Mouse (Mus musculus) neural tube, embryonic 11.5 days (tissue): ENCODE data around the gene Map3k14. TPM values are rescaled to one million over a fixed set of nuclear protein-coding genes. Genes with fewer than 3 reads are reported as not detected.

Source experiments
- ATAC-seq: fragments of 200-750 bp; cut with Nextera tagmentation; 2 replicates; pipeline ENCODE4 v1.8.0; 2017; ENCODE audit warnings: moderate number of reproducible peaks, mild to moderate bottlenecking, moderate TSS enrichment, moderate library complexity; ENCODE audit not compliant: insufficient read depth, low FRiP score, low TSS enrichment
- DNase-seq: peaks from one replicate; pipeline ENCODE4 v3.0.0-alpha.2; 2015; ENCODE audit warnings: low spot score
- H3K27ac ChIP-seq: fragments of 300-500 bp; sonication (generic); 2 replicates; pipeline ENCODE4 v1.5.1; 2014; ENCODE audit warnings: low read depth, mild to moderate bottlenecking, low read length
- H3K27me3 ChIP-seq: fragments of 300-500 bp; sonication (generic); 2 replicates; pipeline ENCODE4 v1.6.1; 2014; ENCODE audit warnings: mild to moderate bottlenecking, low read length, mixed read lengths; ENCODE audit not compliant: control insufficient read depth, insufficient read depth
- H3K36me3 ChIP-seq: fragments of 300-500 bp; sonication (generic); 2 replicates; pipeline ENCODE4 v1.6.1; 2014; ENCODE audit warnings: mild to moderate bottlenecking, low read length, moderate library complexity, mixed read lengths; ENCODE audit not compliant: control insufficient read depth, insufficient read depth
- H3K4me1 ChIP-seq: fragments of 300-500 bp; sonication (generic); 2 replicates; pipeline ENCODE4 v1.6.1; 2014; ENCODE audit warnings: low read length, mixed read lengths; ENCODE audit not compliant: control insufficient read depth, insufficient read depth
- H3K4me2 ChIP-seq: fragments of 300-500 bp; sonication (generic); 2 replicates; pipeline ENCODE4 v1.6.1; 2014; ENCODE audit warnings: low read depth, mild to moderate bottlenecking, moderate library complexity
- H3K4me3 ChIP-seq: fragments of 300-500 bp; sonication (generic); 2 replicates; pipeline ENCODE4 v1.5.1; 2014; ENCODE audit warnings: low read depth, low read length
- H3K9ac ChIP-seq: fragments of 300-500 bp; sonication (generic); 2 replicates; pipeline ENCODE4 v1.6.1; 2014; ENCODE audit warnings: mild to moderate bottlenecking, low read length
- H3K9me3 ChIP-seq: fragments of 300-500 bp; sonication (generic); 2 replicates; pipeline ENCODE4 v1.6.1; 2016; ENCODE audit warnings: low read length; ENCODE audit not compliant: control insufficient read depth
- WGBS: fragments of 180-500 bp; shearing (Covaris S2); extraction: QIAGEN DNeasy Blood & Tissue Kit; methylation state at CpG from one replicate; pipeline ENCODE4 v1.1.7; 2014; 5-methylcytosine and 5-hydroxymethylcytosine counted together
- polyA plus RNA-seq: library from polyadenylated mRNA; unstranded; fragments of >200 nt; fragmentation: Nextera tagmentation; extraction: Ambion mirVana; gene quantifications from 2 replicates; pipeline ENCODE4 v1.2.1, GENCODE M21; 2014

The Map3k14 gene
- polyA plus RNA-seq, 1 experiment from 2014 or later = 2.5 TPM

GRCm38 (mm10) chr11:103218517-103218901 is 48.8 kb downstream of the Map3k14 start:
- Histone ChIP-seq H3K27ac (no peak overlapping the region), H3K4me1 (no peaks in the 10 kb centered on the region), H3K4me3 (peak overlapping the region; percentile 41), H3K9ac (peak overlapping the region; percentile 62), H3K27me3 (0 out of 2 replicates have a peak, but pooled peaks cover 7% of the 10 kb centered on the region), H3K4me2 (peak overlapping the region; percentile 94), H3K36me3 (no peaks in the 10 kb centered on the region), H3K9me3 (no peaks in the 10 kb centered on the region)
- ATAC-seq (0 out of 2 replicates have a peak, but pooled peaks have one; percentile 6), DNase-seq (no peak)
- 32% methylated on average over 6 of the region's 6 CpGs for WGBS

GRCm38 (mm10) chr11:103217790-103218516 is 49.3 kb downstream of the Map3k14 start, which contains the start of gene Spata32:
Gene Spata32, minus strand, starts transcription at chr11:103218432.
- peak; percentile 71 for ATAC-seq
- Histone ChIP-seq H3K27me3 (0 out of 2 replicates have a peak, but pooled peaks cover 7% of the 10 kb centered on the region), H3K27ac (no peak within 1 kb of the TSS), H3K4me3 (peak within 1 kb of the TSS; percentile 41), H3K4me1 (no peaks in the 10 kb centered on the region), H3K36me3 (no peaks in the 10 kb centered on the region), H3K9ac (peak within 1 kb of the TSS; percentile 62), H3K4me2 (peak within 1 kb of the TSS; percentile 94), H3K9me3 (no peaks in the 10 kb centered on the region)
- peak; percentile 63 for DNase-seq
- WGBS = under 1% methylated on average over 45 of the region's 45 CpGs

DNA sequence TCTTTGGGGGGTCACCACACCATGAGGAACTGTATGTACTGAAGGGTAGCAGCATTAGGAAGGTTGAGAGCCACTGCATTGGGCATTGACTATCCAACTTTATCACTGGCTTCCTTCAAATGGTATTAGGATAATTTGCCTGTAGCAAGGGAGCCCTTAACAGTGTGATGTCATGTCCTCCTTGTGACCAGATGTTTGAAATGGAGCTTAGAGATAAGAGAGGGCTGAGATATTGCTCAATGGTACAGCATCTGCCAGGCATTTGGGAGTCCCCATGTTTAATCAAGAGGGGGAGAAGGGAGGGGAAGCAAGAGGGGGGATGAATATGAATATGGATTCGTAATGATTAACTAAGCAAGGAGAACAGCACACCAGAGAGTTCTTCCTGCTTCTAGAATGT is 51.9 kb downstream of the Map3k14 start:
- H3K4me1 ChIP-seq = no peaks in the 10 kb centered on the region
- H3K4me2 ChIP-seq = no peak overlapping the region
- no peak overlapping the region for H3K27ac ChIP-seq
- H3K9ac ChIP-seq = no peak overlapping the region
- H3K4me3 ChIP-seq = no peak overlapping the region
- H3K9me3 ChIP-seq = no peaks in the 10 kb centered on the region
- 91% methylated on average over 1 of the region's 1 CpGs for WGBS
- DNase-seq = no peak
- H3K36me3 ChIP-seq = no peaks in the 10 kb centered on the region
- ATAC-seq = no peak
- H3K27me3 ChIP-seq = 0 out of 2 replicates have a peak, but pooled peaks cover 7% of the 10 kb centered on the region

DNA sequence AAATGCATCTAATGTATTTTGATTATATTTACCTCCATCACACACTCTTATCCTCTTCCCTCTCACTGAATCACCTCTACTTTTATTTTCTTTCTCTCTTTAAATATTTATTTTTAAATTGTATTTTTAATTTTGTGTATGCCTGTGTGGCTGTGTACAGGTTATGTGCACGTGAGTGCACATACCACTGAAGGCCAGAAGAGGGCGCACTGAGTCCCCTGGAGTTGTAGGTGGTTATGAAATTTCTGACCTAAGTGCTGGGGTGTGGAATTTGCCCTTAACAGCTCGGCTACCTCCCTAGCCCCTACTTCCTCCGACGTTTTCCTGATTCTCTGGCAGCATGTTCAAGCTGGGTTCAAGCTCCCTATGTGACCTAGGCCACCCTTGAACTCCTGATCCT is 53.6 kb downstream of the Map3k14 start:
- DNase-seq = no peak
- 0 out of 2 replicates have a peak, but pooled peaks cover 7% of the 10 kb centered on the region for H3K27me3 ChIP-seq
- H3K27ac ChIP-seq = no peak overlapping the region
- no peak overlapping the region for H3K9ac ChIP-seq
- no peaks in the 10 kb centered on the region for H3K36me3 ChIP-seq
- H3K4me2 ChIP-seq = no peak overlapping the region
- WGBS = 86% methylated on average over 5 of the region's 5 CpGs
- no peak for ATAC-seq
- no peak overlapping the region for H3K4me3 ChIP-seq
- H3K4me1 ChIP-seq = no peaks in the 10 kb centered on the region
- no peaks in the 10 kb centered on the region for H3K9me3 ChIP-seq

GRCm38 (mm10) chr11:103210291-103210690 is 57.0 kb downstream of the Map3k14 start:
- DNase-seq (no peak), ATAC-seq (no peak)
- Histone ChIP-seq H3K9ac (no peak overlapping the region), H3K4me2 (no peak overlapping the region), H3K4me3 (no peak overlapping the region), H3K36me3 (no peaks in the 10 kb centered on the region), H3K4me1 (no peaks in the 10 kb centered on the region), H3K27me3 (no peaks in the 10 kb centered on the region), H3K9me3 (no peaks in the 10 kb centered on the region), H3K27ac (no peak overlapping the region)
- 71% methylated on average over 8 of the region's 8 CpGs for WGBS

DNA sequence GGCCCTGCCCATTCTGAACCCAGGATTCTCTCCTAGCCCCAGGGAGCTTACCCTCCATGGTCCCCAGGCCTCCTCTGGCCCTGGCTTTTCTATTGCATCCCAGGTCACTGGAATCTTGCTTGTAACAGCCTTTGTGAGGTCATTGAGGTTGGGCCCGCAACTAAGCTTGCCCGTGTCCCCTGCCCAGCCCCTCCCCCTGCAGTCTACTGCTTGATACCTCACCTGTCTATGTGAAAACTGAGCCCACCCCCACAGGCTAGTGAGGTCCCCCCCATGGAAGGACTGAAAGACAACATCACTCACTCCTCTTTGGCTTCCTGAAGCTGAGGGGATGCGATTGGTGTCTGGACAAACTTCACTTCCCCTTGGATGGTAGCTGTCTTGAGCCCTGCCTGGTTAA is 58.8 kb downstream of the Map3k14 start, which contains the start of gene 1700023F06Rik:
Gene 1700023F06Rik, minus strand, starts transcription at position 101 of the 400 bp plus-strand sequence.
- Histone ChIP-seq H3K4me3 (no peak within 1 kb of the TSS), H3K9me3 (no peaks in the 10 kb centered on the region), H3K27ac (no peak within 1 kb of the TSS), H3K27me3 (no peaks in the 10 kb centered on the region), H3K4me1 (no peaks in the 10 kb centered on the region), H3K4me2 (no peak within 1 kb of the TSS), H3K9ac (no peak within 1 kb of the TSS), H3K36me3 (no peaks in the 10 kb centered on the region)
- 90% methylated on average over 3 of the region's 3 CpGs for WGBS
- DNase-seq (no peak), ATAC-seq (no peak)

- ATAC-seq (no peak), DNase-seq (no peak)
- WGBS = 83% methylated on average over 6 of the region's 6 CpGs
- no peaks in the 10 kb centered on the region for H3K9me3 ChIP-seq
- H3K4me2 ChIP-seq = no peak overlapping the region
- H3K36me3 ChIP-seq = no peaks in the 10 kb centered on the region
- no peak overlapping the region for H3K9ac ChIP-seq
- no peaks in the 10 kb centered on the region for H3K4me1 ChIP-seq
- H3K27ac ChIP-seq = no peak overlapping the region
- H3K27me3 ChIP-seq = peaks cover 3% of the 10 kb centered on the region; the same call in 1 of the 2 replicates
- H3K4me3 ChIP-seq = no peak overlapping the region
Observed at GRCm38 (mm10) chr11:103206203-103206602, 61.1 kb downstream of the Map3k14 start.

GRCm38 (mm10) chr11:103202376-103202775 is 64.9 kb downstream of the Map3k14 start:
- H3K36me3 ChIP-seq = no peaks in the 10 kb centered on the region
- H3K27ac ChIP-seq = no peak overlapping the region
- no peak overlapping the region for H3K4me2 ChIP-seq
- DNase-seq = no peak
- no peaks in the 10 kb centered on the region for H3K4me1 ChIP-seq
- no peak overlapping the region for H3K4me3 ChIP-seq
- peaks cover 39% of the 10 kb centered on the region for H3K27me3 ChIP-seq
- ATAC-seq = no peak
- no peak overlapping the region for H3K9ac ChIP-seq
- H3K9me3 ChIP-seq = no peaks in the 10 kb centered on the region

GRCm38 (mm10) chr11:103201664-103202063 is 65.6 kb downstream of the Map3k14 start:
- DNase-seq (no peak), ATAC-seq (no peak)
- 38% methylated on average over 6 of the region's 6 CpGs for WGBS
- Histone ChIP-seq H3K9ac (no peak overlapping the region), H3K4me3 (no peak overlapping the region), H3K27me3 (peaks cover 46% of the 10 kb centered on the region), H3K9me3 (no peaks in the 10 kb centered on the region), H3K4me2 (no peak overlapping the region), H3K27ac (no peak overlapping the region), H3K36me3 (no peaks in the 10 kb centered on the region), H3K4me1 (no peaks in the 10 kb centered on the region)
